Mouse (Mus musculus): ENCODE data around the gene Gtf3c5.

The Gtf3c5 gene

GRCm38 (mm10) chr2:28533901-28534435 lies 49.6 kb downstream of the Gtf3c5 start:
- DNase-seq: no peak

- DNase-seq: peak; percentile 84
These were observed 50.4 kb downstream of the Gtf3c5 start for GRCm38 (mm10) chr2:28532938-28533771.

- no peak for DNase-seq
These were observed 53.2 kb downstream of the Gtf3c5 start for GRCm38 (mm10) chr2:28530311-28530710.

- DNase-seq: no peak
These were observed 53.7 kb downstream of the Gtf3c5 start for GRCm38 (mm10) chr2:28529856-28530255.

DNA sequence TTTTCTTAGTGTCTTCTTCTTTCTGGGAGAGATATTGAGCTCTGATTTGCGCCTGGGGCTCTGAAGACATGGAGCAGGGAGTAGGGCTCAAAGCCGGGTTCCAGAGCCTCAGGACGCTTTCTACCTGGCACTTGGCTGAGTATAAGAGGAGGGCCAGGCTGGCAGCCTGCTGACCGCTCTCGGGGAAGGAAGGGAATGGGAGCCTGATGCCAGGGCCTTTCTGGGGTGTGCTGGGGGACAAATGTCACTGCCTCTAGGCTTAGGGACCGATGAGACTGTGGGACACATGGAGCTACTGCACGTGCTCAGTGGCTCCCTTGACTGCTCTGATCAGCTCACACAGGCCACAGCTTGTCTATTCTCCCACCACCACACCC lies 55.2 kb downstream of the Gtf3c5 start:
- DNase-seq: no peak

DNA sequence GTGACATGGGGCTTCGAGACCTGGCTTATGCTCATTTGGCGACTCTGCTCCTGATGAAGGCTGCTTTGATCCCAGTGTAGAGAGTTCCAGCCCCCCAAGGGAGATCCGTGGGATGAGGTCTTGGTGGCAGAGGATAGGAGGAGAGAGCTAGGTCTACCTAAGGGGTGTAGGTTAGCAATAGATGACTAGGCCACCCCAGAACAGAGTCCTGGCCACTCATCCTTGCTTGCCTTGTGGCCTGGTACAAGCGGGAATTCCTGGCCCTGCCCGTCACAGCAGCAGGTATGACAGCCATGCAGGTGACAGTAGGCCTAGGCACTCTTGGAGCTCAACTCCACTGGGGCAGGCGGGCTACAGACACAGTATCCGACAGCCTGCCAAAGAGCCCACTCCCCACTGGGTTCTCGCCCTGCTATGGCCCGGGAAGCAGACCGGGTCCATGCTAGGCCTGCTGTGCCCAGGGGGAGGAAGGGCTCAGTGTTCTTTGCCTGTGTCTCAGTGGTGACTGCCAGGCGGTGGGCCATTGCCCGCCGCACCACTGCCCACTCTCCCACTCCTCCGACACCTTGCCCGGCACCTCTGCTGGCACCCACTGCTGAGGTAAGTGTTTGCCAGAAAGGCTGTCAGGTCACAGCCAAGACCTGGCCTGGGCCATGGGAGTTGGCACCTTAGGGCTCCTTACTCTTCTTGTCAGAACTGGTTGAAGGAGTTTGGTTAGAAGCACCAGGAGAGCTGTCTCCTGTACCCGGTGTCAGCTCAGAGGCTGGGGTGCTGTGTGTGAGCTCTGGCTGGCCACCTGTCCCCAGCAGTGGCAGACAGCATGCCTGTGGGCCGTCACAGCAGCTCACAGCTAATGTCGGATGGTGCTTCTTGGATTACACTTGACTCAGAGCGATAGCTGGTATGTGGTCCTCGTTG lies 55.9 kb downstream of the Gtf3c5 start:
- DNase-seq: no peak

DNA sequence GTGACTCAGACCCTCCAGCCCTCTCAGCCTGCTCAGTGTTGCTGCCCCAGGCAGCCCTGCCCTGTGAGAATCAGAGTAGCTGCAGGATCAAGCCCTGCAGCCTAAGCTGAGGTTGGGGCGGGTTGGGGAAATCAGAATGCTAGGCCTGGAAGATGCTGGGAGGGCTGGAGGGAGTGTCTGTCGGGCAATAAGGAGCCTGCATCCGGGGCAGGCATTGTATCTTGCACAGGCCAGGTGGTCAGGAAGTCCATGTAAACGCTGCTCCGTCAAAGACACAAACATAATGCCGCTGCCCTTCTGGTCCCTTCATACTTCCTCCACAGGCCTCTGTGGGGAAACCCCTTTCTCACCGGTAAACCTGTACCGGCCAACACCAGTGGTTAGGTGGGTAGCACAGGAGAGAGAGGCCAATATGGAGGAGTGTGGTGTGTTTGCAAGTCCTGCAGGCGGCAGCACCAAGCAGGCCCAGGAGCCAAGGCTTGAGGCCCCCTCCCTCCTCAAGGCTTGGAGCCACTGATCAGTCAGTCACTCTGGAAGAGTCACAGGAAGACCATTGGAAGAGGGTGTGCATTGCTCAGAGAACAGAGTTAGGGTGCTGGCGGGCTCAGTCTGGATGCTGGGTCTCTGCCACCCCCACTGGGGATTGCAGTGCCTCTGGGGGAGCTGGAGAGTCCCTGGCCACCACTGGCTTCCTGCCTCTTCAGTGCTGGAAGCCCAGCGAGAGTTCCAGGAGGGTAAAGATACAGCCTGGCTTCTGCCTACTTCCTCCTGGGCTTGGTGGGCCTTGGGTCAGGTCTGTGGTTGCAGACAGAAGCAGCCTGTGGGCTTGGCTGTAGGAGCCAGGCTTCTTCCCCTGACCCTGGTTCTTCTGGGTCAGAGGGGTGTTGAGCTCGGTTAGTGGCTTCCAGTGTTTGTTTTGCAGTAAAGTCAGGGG lies 57.3 kb downstream of the Gtf3c5 start:
- no peak for DNase-seq

- peak; percentile 71 for DNase-seq
These were observed 58.2 kb downstream of the Gtf3c5 start for GRCm38 (mm10) chr2:28525219-28525942.

GRCm38 (mm10) chr2:28524406-28524805 lies 59.1 kb downstream of the Gtf3c5 start:
- no peak for DNase-seq

DNA sequence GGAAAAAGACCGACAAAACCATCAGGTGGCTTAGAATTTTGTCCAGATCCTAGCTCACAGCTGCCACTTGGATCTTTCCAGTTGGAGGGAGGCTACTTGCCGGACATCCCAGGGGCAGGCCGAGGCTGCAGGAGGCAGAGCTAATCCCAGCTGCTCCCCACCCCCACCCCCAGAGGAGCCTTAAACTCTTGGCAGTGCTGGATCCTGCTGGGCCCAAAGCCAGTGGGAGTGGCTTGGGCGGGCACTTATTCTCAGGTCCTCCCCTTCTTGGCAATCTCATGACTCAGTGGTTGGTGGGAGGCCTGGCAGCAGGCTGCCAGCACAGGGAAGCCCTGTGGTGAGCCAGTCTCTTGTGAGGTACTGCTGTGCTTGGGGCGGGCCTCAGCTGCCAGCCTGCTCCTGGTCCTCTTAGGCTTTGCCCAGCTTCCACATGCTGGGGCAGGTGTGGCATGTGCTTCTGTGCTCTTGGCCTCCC lies 59.9 kb downstream of the Gtf3c5 start:
- peak; percentile 92 for DNase-seq

- DNase-seq: peak; percentile 84
These were observed 61.4 kb downstream of the Gtf3c5 start for GRCm38 (mm10) chr2:28522166-28522565.

GRCm38 (mm10) chr2:28521571-28522151 lies 61.9 kb downstream of the Gtf3c5 start:
- DNase-seq: no peak

- no peak for DNase-seq
These were observed 63.0 kb downstream of the Gtf3c5 start for GRCm38 (mm10) chr2:28520581-28520980.

GRCm38 (mm10) chr2:28518231-28518630 lies 65.3 kb downstream of the Gtf3c5 start:
- DNase-seq: no peak

DNA sequence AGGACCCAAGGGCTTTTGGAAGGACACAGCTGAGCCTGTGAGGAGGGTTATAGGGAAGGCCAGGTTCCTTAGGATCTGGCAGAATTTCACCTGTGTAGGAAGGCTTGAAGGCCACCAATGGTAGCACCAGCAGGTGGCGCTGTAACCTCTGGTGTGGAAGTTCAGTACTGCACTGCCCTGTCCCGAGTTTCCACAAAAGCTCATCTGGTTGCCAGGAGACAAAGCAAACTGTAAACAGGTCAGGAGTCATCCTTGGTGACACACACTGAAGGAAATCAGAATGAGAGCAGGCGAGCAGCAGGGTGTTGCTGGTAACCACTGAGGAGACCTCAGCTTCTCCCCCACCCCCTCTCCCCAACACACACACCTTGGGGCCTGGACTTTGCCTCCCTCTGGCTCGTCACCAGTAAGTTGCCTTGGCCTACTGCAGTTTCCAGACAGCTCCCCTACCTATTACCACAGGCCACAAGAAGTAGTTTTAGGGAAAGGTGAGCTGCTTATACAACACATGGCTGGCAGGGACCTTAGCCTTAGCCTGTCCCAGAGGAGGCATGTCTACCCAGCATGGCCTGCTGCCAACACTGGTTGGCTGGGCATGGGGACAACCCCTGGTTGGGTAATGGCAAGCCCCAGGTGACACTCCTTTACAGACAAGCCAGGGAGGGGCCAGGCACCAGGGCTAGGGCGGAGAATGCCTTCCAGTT lies 66.2 kb downstream of the Gtf3c5 start:
- DNase-seq: peak; percentile 83

Data from kidney, adult 11 months (tissue).